Mouse (Mus musculus) v-Abl transformed pro-B cells (cell line): ENCODE data around the gene Gm21969.

ENCODE experiments used
- in situ Hi-C, 2 experiments: fragments of 400-800 bp; cut with MboI; formaldehyde crosslinking; loops; one replicate each; pipeline ENCODE4 v1.15.1; 2025; ENCODE audit not compliant: unreplicated experiment in 2 of 2

Gene Gm21969

DNA sequence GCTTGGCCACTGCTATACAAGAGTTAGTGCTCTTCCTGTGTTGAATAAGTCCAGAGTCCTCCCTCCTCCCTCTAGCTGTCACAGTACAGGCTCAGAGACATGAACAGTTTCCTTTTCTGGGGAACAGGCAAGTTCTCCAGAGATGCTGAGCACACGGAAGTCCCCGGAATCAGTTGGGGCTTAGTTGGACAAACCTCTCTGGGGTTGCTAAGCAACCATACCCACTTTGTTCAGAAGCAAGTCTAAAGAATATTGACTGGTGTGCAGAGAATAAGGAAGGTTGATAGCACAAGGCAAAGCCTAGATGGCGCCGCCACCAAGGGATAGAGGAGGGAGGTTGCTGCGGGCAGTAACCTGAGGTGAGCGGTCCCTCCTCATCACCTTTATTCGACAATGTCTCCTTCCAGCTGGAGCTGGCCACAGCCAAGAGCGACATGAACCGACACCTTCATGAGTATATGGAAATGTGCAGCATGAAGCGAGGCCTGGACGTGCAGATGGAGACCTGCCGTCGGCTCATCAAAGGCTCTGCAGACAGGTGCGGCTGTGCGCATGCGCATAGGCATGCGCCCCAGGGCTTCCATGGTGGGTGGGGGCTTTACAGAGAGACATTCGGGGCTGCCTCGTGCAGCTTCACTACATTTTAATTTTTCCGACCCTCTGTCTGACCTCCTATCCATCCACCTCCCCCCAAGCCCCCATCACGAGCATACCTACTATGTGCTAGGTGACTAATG, 11.7 kb downstream of the Gm21969 start:
- in situ Hi-C loops, result loop anchor here in 1 of 2 experiments (5.0 to 25.0 kb wide), 2 partner anchors 142 to 527 kb away; partner anchors contain the start of genes Htr6 and Nbl1

DNA sequence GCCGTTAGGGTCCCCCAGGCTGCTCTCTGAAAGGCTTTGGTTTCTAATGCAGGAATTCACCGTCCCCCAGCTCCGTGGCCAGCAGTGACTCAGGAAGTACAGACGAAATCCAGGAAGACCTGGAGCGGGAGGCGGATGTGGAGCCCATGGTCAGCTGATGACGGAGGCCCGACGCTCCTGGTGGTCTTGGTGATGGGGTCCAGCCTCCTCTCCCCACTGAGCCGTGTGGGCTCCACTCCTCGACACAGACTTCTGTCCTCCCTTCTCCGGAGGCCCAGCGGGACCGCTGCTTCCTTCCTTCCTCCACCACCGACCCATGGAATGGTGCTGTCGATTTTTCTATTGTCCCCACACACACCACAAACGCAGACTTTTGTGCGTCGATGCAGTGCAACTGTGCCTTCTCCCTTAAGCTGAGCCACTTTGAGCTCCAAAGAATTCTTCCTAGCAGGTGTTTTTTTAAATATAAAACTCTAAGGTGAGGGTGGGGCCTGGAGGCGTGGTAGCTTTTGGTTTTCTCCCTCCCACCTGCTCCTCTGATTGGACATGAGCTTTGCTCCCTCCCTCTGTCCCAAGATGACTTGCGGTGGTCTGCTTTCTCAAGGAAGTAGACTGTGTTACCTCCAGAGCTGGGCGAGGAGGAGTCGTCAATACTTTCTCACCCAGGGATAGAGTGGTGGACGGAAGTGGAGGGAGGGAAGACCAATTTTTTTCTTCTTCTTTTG, 13.5 kb downstream of the Gm21969 start:
- in situ Hi-C loops, result loop anchor here in 1 of 2 experiments (25.0 kb wide), 1 partner anchor 529 kb away; the partner anchor contains the start of genes Htr6 and Nbl1

DNA sequence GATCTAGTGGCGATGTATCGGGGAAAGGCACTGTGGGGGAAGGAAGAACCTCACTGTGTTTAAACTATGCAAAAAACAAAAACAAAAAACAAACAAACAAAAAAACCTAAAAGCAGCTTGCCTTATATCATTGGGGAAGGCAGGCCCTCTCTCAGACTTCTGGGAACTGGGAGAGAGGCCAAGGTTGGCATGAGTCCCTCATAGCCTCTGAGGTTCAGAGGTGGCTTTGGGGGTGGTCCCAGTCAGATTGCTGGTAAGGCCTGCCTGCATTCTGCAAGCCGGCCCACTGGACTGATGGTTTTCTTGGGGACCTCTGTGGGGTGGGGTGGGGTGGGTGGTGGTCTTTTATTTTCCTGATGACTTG, 14.0 kb downstream of the Gm21969 start:
- in situ Hi-C loops, result loop anchor here in 1 of 2 experiments (25.0 kb wide), 1 partner anchor 530 kb away; the partner anchor contains the start of genes Htr6 and Nbl1

DNA sequence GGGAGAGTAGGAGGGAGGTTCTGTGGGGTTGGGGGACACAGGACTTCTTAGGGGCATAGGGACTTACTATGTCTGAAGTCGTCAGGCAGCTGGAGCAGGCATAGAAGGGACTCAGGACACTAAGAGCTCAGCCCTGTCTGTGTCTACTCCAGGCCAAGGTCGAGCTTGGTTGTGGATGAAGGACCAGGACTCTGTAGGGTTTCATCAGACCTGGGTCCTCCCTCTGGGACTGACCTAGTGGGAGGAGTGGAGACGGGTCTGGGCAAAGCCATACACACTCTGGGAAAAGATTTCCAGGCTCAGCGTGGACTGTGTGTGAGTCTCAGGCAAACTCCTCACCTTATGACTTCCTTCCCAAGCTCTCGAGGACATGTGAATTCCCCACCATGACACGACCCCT, 16.8 kb downstream of the Gm21969 start:
- in situ Hi-C loops, result loop anchor here in 1 of 2 experiments (25.0 kb wide), 1 partner anchor 532 kb away; the partner anchor contains the start of genes Htr6 and Nbl1

DNA sequence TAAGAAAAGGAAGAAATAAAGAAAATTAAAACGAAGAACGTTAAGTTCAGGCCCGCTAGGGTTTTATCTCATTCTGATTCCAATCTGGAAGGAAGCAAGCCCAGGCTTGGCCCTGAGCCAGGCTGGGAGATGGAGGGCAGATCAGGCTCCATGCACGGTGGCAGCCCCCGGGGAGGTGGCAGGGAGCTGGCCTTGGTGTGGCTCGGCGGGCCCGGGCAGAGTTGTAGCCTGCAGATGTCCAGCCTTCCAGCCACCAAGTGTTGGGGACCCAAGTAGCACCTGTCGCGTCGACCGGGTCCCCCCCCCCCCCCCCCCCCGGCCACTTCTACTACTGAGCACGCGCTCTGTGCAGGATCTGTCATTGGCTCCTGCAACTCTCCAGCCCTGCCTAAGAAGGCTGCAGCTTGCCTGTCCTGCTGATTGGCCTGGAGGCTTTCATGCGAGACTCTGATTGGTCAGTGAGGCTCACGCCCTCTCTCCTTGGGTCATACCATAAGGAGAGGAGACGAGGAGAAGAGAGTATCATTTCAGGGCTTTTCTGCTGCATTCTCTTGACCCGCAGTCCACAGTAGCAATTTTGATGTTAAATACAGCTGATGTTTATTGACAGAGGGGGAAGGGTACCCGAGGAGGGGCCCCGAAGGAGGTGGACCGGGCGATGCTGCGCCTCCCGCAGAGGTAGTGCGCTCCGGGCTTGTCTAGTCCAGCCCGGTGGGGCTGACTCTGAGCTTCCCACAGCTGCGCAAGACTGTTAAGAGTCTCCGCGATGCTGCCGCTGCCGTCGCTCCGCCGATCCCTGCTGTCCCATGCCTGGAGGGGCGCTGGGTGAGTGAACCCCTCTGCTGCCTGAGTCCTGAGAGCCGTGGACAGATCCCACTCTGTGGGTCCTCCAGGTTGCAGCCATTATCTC, 19.6 kb downstream of the Gm21969 start, which contains the start of gene Aldh4a1:
TSS of gene Aldh4a1 (plus strand) at position 494 of the 910 bp plus-strand sequence.
- in situ Hi-C loops, result loop anchor here in 1 of 2 experiments (25.0 kb wide), 1 partner anchor 535 kb away; the partner anchor contains the start of genes Htr6 and Nbl1

DNA sequence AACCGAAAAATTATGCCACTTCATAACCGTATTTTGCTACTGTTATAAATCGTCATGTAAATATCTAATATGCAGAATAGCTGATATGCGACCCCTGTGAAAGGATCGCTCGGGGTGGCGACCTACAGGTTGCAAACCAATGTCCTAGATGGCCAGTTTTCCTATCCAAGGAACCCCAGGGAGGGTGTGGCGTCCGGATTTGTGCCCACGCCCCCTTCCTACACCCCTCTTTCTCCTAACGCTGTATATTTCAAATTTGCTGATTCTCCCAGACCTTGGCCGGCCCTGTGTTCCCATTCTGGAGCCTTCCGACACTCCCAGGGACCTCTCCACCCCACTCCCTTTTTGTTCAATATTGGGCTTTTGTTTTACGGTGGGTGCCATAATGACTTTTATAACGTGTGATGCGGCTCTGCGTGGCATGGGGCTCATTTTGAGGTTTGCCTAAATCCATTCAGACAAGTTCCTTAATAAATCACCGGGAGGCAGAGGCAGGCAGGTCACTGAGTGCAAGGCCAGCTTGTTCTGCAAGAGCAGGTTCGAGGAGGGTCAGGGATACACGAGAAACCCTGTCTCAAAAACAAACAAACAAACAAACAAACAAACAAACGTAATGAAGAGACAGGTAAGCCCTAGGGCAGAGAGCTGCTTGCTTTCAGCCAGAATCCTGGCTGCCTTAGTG, 20.6 kb downstream of the Gm21969 start:
- in situ Hi-C loops, result loop anchor here in 1 of 2 experiments (25.0 kb wide), 1 partner anchor 536 kb away; the partner anchor contains the start of genes Htr6 and Nbl1

DNA sequence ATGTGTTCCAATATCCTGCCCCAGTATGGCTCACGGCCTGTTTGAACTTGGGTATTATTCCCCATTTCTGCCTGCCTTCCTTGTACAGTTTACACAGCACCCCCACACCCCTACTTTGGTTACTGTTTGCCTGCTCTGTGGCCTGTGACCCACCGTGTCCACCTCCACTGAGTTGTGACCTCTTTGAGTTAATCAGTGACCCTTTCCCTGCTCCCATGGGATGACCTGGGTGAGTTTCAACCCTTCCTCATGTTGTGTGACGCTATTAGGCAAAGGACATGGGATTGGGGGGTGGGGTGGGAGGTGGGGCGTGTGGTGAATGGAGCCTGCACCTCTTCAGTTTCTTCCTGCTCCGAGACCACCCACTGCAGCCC, 21.1 kb downstream of the Gm21969 start:
- in situ Hi-C loops, result loop anchor here in 1 of 2 experiments (25.0 kb wide), 1 partner anchor 537 kb away; the partner anchor contains the start of genes Htr6 and Nbl1

DNA sequence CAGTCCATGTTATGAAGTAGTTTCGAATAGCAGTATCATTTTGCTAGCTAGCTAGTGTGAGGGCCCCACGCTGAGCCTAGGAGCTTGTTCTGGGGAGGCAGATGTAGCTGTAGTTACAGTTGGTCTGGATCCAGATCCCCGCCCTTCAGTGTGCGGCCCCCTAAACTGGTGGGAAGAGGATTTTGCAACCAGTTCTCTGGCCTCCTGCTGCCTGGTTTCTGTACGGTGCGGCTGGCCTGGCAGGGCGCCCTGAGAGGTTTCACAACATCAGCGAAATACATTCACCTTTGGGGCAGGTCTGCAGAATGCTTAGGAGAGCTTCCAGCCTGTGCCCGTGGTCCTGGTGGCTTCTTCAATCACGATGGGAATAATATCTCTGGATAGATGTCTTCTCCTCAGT, 21.7 kb downstream of the Gm21969 start:
- in situ Hi-C loops, result loop anchor here (25.0 kb wide), 2 partner anchors 537 to 1113 kb away; partner anchors contain the start of genes Htr6 (in 2 of the 2), Nbl1 (in 2 of the 2) and Padi6 (in 1 of the 2)

DNA sequence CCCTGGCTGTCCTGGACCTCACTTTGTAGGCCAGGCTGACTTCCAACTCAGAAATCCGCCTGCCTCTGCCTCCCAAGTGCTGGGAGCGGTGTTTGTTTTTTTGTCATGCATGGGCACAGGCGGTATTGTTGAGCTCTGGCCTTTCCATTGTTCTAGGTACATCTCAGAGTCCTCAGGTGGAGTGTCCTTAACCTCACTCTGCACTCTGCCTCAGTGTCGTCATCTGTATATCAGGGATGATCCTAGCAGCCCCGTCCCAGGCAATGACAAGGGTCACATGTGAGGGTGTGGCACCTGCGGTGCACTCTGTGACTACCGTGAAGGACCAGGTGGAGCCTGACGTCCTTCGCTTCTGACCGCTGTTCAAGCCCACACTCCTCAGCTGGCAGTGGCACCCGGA, 24.4 kb downstream of the Gm21969 start:
- in situ Hi-C loops, result loop anchor here (25.0 kb wide), 2 partner anchors 540 to 1110 kb away; partner anchors contain the start of genes Htr6 (in 1 of the 2), Nbl1 (in 1 of the 2) and Padi6 (in 1 of the 2)

DNA sequence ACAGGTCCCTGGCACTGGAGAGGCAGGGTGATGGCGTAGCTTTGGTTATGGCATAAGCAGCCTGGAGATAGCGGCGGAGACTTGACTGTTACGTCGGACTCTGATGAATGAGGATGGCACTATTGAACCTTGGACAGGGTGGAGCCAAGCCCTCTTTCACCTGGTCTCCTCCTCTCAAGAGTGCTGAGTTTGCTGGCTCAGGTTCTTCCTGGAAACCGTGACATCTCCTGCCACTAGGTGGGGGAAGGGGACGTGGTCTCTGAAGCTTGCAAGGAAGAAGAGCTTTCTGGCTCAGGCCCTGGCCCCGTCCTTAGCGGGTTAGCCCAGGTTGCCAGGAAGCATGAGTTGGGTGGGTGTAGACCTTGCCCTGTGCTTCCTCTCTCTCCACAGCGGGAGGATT, 27.2 kb downstream of the Gm21969 start:
- in situ Hi-C loops, result loop anchor here (25.0 kb wide), 2 partner anchors 543 to 1107 kb away; partner anchors contain the start of genes Htr6 (in 1 of the 2), Nbl1 (in 1 of the 2) and Padi6 (in 1 of the 2)

DNA sequence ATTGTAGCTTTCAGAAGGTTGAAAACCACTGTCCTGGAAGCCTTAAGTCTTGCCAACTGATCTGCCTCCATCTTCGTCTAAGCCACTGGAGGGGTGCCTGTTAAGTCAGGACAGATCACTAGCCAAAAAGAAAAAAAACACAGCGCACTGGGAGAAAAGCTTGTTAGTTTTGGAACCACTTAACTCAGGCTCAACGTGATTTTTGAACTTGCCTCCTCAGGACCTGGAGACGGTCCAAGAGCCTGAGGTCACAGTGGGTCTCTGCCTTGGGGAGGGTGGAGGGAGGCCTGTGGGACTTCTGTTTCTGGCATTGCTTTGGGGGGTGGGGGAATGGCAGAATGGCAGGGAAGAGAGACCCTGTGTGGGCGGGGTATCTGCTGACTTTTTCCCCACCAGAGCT, 28.2 kb downstream of the Gm21969 start:
- in situ Hi-C loops, result loop anchor here (25.0 kb wide), 2 partner anchors 544 to 1106 kb away; partner anchors contain the start of genes Htr6 (in 1 of the 2), Nbl1 (in 1 of the 2) and Padi6 (in 1 of the 2)

DNA sequence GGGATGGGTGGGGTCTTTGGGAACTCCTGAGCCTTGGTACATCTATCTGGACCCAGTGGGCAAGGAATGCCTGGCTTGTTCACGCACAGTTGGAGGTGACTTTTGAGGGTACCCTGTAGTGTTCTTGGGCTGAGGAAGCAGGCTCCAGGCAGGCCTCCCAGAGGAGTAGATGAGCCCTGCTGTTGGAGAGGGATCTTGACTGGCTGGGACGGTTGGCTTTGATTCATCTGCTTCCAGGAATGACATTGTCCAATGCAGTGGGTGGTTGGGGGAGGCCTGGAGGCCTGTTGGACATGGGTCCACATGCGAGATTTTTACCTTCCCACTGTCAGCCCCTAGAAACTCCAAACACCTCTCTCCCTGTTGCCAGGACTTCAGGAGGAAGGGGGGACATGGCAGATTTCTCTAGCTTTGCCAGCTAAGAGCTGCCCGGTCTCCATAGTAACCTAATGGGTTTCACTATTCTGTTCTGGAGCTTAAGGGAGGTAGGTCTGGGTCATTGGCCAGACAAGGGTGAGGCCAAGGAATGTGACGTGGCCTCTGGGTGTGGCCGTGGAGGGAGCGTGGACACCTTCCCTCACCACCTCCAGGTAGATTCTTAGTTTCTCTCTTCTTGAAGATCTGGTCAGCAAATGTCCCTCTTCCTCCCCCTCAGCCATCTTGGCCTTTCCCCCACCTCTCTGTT, 28.7 kb downstream of the Gm21969 start:
- in situ Hi-C loops, result loop anchor here (25.0 kb wide), 2 partner anchors 544 to 1106 kb away; partner anchors contain the start of genes Htr6 (in 1 of the 2), Nbl1 (in 1 of the 2) and Padi6 (in 1 of the 2)

DNA sequence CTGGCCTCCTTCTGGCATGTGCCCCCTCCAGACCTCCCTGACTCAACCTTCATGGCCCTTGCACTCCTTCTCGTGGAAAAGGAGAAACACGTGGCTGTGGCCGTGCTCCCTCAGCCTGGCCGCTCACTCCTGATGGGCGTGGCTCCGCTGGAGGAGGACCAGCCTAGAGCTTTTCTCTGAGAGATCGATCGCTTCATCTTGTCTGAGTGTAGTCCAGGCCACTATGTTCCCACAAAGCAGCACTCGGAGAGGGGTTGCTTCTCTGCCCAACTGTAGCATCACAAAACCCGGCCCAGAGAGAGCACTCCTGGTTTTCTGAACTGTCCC, 29.2 kb downstream of the Gm21969 start:
- in situ Hi-C loops, result loop anchor here (25.0 kb wide), 2 partner anchors 545 to 1105 kb away; partner anchors contain the start of genes Htr6 (in 1 of the 2), Nbl1 (in 1 of the 2) and Padi6 (in 1 of the 2)

DNA sequence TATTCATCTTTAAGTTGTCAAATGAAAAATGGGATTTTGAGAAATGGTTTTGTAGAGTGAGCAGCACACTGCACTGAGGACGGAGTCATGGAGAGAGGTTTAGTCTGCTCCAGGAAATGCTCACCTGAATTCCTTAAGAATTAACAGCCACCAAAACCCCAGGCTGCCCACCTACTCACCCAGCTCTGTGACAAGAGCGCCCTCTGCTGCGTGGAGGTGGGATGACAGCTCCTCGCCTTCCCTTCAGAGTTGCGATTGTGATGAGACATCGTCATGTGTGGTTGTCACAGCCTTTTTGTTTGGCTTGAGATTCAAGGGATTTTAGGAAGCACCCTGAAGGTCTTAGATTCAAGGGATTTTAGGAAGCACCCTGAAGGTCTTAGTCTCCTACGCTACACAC, 33.4 kb downstream of the Gm21969 start:
- in situ Hi-C loops, result loop anchor here (5.0 to 25.0 kb wide), 3 partner anchors 164 to 1101 kb away; partner anchors contain the start of genes Htr6 (in 1 of the 2), Nbl1 (in 1 of the 2) and Padi6 (in 1 of the 2)

DNA sequence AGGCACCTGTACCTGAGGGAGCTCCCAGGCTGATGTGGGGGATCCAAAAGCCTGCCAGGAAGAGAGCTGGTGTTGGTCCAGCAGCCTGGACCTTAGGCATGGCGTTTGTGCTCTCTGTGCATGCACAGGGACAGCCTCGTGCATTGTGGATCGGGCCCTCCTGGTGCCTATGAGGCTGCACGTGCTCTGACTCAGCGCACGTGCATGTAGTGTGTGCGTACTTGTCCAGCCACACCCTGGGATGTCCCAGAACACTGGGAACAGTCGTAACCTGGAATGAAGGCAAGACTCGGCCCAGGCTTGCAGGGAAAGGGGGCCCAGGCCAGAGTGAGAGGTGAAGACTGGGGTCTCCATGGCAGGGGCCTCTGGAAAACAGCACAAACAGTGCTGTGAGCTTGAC, 34.9 kb downstream of the Gm21969 start:
- in situ Hi-C loops, result loop anchor here (5.0 to 25.0 kb wide), 3 partner anchors 166 to 1099 kb away; partner anchors contain the start of genes Htr6 (in 1 of the 2), Nbl1 (in 1 of the 2) and Padi6 (in 1 of the 2)

DNA sequence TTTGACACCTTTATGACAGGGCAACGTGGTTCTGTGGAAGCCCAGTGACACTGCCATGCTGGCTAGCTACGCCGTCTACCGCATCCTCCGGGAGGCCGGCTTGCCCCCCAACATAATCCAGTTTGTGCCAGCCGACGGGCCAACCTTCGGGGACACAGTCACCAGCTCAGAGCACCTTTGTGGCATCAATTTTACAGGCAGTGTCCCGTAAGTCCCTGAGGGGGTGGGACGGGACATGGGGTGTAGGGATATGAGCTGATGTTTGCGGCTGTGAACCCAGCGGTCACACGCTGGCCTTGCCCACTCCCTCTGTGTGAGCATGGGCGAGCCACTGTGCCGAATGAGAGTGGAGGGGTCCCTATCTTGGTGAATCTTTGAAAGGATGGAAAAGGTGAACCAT, 35.4 kb downstream of the Gm21969 start:
- in situ Hi-C loops, result loop anchor here (5.0 to 25.0 kb wide), 3 partner anchors 166 to 1099 kb away; partner anchors contain the start of genes Htr6 (in 1 of the 2), Nbl1 (in 1 of the 2) and Padi6 (in 1 of the 2)

DNA sequence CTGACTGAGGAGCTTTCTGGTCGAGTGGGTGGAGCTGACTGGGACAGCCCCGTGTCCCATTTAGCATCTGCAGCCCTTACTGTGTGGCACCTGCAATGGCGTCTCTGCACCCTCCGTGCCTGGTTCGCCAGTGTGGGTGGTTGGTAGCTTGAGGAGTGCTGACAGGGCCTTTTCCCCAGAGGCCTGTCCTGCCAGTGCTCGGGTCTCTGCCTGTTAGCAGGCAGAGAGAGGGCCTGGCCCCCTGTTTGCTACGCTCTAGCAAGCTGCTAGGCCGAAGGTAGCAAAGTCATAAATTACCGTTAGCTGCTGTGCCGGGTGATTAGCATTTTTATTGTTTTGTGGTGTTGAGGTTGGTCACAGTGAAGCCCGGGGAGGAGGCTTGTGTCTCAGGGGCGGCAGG, 36.8 kb downstream of the Gm21969 start:
- in situ Hi-C loops, result loop anchor here (5.0 to 25.0 kb wide), 4 partner anchors 168 to 1098 kb away; partner anchors contain the start of genes Htr6 (in 1 of the 2), Nbl1 (in 1 of the 2) and Padi6 (in 1 of the 2)

DNA sequence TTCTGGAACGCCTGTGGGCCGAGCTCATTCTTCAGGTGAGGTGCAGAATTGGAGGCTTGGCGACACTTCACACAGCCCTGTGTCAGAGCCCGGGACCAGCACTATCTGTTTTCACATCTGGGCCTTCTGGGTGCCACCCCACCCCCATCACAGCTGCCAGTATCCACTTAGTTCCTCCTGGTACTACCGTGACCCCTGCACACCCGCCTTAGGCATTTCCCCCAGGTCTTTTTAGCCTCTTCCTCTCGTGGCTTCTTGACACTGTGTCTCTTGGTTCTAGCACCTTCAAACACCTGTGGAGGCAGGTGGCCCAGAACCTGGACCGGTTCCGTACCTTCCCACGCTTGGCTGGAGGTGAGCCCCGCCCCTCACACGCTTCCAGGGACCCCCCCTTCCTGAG, 37.3 kb downstream of the Gm21969 start:
- in situ Hi-C loops, result loop anchor here (10.0 to 25.0 kb wide), 3 partner anchors 553 to 1097 kb away; partner anchors contain the start of genes Htr6 (in 1 of the 2), Nbl1 (in 1 of the 2) and Padi6 (in 1 of the 2)
